26 mouse cellular contexts compared by ENCODE assay signal in genomic region chr16:85061725-85062124, GRCm38 (mm10).
A peak's percentile ranks its signal among the peaks of the same experiment; 100 is the strongest.
DNase-seq lines count a peak whose midpoint lies in the region; ATAC-seq lines count a peak whose summit lies in the region.
"Had no signal": no experiment of that assay in that cellular context is flagged by ENCODE, and none has a peak within 500 bp of the region (broad histone marks: within the 10 kb centered on the region; RNA-seq: fewer than 3 reads in every experiment).

No protein-coding gene starts in this region.

- WGBS in forebrain, embryonic 12.5 days, result 85% methylated on average over 4 of the region's 4 CpGs

- DNase-seq in kidney, adult 11 months, result peak; percentile 35
- no peak for DNase-seq in kidney, postnatal 4 days
- DNase-seq in 3134 (ENCODE audit: extremely low read depth, insufficient read length, low spot score) (peak; percentile 43), NIH3T3 (ENCODE audit: low read depth) (peak; percentile 33)
- DNase-seq in adrenal gland, postnatal 36 days, result peak; percentile 36 to 49
- DNase-seq in cerebellum, adult 9-11 months, result no peak
- no peak for DNase-seq in natural killer cell, adult 2 months (ENCODE audit: low spot score in 2 of 2)
- DNase-seq: cerebellum, adult 2 months; cerebellum, postnatal 36 days; embryo, embryonic 11 days; gastrocnemius, postnatal 36 days; heart, adult 2 months; heart, postnatal 14 days; left cerebral cortex, postnatal 4 days; right cerebral cortex, adult 18-20 months had no signal

- H3K4me1 ChIP-seq in forebrain, embryonic 12.5 days, result peaks cover 15% of the 10 kb centered on the region
- H3K4me1 ChIP-seq: liver, embryonic 15.5 days had no signal

- no peak overlapping the region for H3K4me3 ChIP-seq in forebrain, embryonic 12.5 days (replicated peaks)
- H3K4me3 ChIP-seq: heart, adult 2 months; heart, embryonic 13.5 days; hindbrain, embryonic 12.5 days; limb, embryonic 15.5 days; liver, embryonic 15.5 days; midbrain, embryonic 10.5 days; neural tube, embryonic 15.5 days had no signal

- H3K27me3 ChIP-seq in forebrain, embryonic 12.5 days, result no peaks in the 10 kb centered on the region
- H3K27me3 ChIP-seq: heart, embryonic 13.5 days; hindbrain, embryonic 12.5 days; limb, embryonic 15.5 days; liver, embryonic 15.5 days; neural tube, embryonic 15.5 days had no signal

- H3K9ac ChIP-seq in forebrain, embryonic 12.5 days, result no peak overlapping the region
- H3K9ac ChIP-seq: heart, embryonic 13.5 days; hindbrain, embryonic 12.5 days; limb, embryonic 15.5 days; liver, embryonic 15.5 days; neural tube, embryonic 15.5 days had no signal

- no peak overlapping the region for H3K27ac ChIP-seq in forebrain, embryonic 12.5 days
- H3K27ac ChIP-seq: heart, adult 2 months; heart, embryonic 13.5 days; hindbrain, embryonic 12.5 days; limb, embryonic 15.5 days; liver, embryonic 15.5 days; macrophage; midbrain, embryonic 10.5 days; neural tube, embryonic 15.5 days had no signal

- H3K36me3 ChIP-seq in forebrain, embryonic 12.5 days (replicated peaks), result peaks cover 12% of the 10 kb centered on the region
- H3K36me3 ChIP-seq: liver, embryonic 15.5 days had no signal

- H3K9me3 ChIP-seq in forebrain, embryonic 12.5 days, result no peaks in the 10 kb centered on the region
- H3K9me3 ChIP-seq: hindbrain, embryonic 12.5 days; limb, embryonic 15.5 days; liver, embryonic 15.5 days; midbrain, embryonic 10.5 days; neural tube, embryonic 15.5 days had no signal

- no peak for ATAC-seq in forebrain, embryonic 12.5 days (ENCODE audit: low FRiP score)
- ATAC-seq: forebrain, embryonic 16.5 days; intestine, postnatal 0 days; midbrain, embryonic 16.5 days had no signal

- H3K4me2 ChIP-seq in forebrain, embryonic 12.5 days, result no peak overlapping the region
- H3K4me2 ChIP-seq: heart, embryonic 13.5 days; hindbrain, embryonic 12.5 days; limb, embryonic 15.5 days; liver, embryonic 15.5 days; neural tube, embryonic 15.5 days had no signal

Comparison
In these comparisons a context has a peak if more than half of its experiments do, and no peak if none do; other contexts are left out.
1. DNase-seq: peak in kidney, adult 11 months (single experiment), 3134 (single experiment), NIH3T3 (single experiment) and adrenal gland, postnatal 36 days (2 of 2); none in kidney, postnatal 4 days (0 of 2), cerebellum, adult 9-11 months (single experiment) and natural killer cell, adult 2 months (0 of 2).